Mouse (Mus musculus): ENCODE measurements around the gene Lingo2.

GRCm38 (mm10) chr4:36566544-36566943 is 385.0 kb downstream of the Lingo2 start:
- TF ChIP-seq CTCF (IDR thresholded peaks at IDR 0.05; ENCODE audit: low read depth, low read length): no peak
- TF ChIP-seq POLR2A (IDR thresholded peaks at IDR 0.05; ENCODE audit: borderline replicate concordance, low read depth, low read length): no peak
